Mouse (Mus musculus) brain, embryonic 14.5 days (tissue): ENCODE data around the gene Spata17.

Experiments used
- CTCF ChIP-seq: fragments of 200-500 bp; IDR thresholded peaks from 2 replicates; pipeline ENCODE4 v1.5.1; 2012; ENCODE audit warnings: inconsistent platforms, mild to moderate bottlenecking, moderate library complexity, borderline replicate concordance; ENCODE audit not compliant: insufficient read depth, insufficient read length; ENCODE audit errors: extremely low read depth
- POLR2A ChIP-seq: fragments of 200-500 bp; IDR thresholded peaks from 2 replicates; pipeline ENCODE4 v1.6.1; 2012; ENCODE audit warnings: mild to moderate bottlenecking, inconsistent platforms, borderline replicate concordance; ENCODE audit not compliant: poor library complexity, insufficient read depth, insufficient read length, severe bottlenecking; ENCODE audit errors: extremely low read depth

- TF ChIP-seq CTCF: no peak
- TF ChIP-seq POLR2A: no peak
These were observed 62.7 kb downstream of the Spata17 start for GRCm38 (mm10) chr1:187152571-187152970.
